Mouse (Mus musculus) 3T3-L1 (cell line): Measurements from ENCODE around the gene Inafm1.
"Not testable (repeated sequence)": the region's sequence is repeated elsewhere in the genome, so short reads cannot be mapped to it uniquely, and the experiment has no call there.

Experiments used
- DNase-seq: peaks from one replicate; pipeline ENCODE4 v3.0.0-alpha.2; 2015; ENCODE audit warnings: low read depth, low spot score

Gene Inafm1

DNA sequence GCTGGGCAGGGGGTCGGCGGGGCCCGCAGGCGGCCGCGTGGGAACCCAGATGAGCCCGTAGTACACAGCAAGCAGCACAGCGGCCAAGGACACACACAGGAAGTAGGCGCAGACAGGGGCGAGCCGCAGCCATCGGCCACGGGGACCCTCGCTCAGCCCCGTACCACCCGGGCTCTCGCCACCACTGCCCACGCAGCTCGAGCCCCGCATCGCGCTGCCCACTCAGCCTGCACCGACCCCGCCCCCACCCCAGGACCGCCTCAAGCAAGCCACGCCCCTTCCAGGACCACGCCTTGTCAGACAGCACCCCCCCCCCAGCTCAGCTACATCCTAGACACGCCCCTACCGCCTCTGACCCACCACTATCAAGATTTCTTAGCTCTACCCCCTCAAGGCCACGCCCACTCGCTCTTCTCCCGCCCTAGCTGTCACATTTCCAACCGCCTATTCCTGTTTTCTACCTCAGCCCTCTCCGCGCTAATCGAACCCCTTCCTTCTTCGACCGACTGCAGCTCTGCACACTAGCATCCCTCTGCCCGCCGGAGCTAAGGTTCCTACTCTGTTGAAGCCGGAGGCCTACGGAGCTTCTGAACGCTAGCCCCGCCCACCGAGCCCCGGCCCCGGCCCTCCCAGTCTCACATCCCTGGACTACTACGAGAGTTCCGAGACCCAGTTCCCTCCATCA is at the start of gene Inafm1:
TSS of gene Inafm1 (minus strand) at position 537 of the 685 bp plus-strand sequence.
- DNase-seq = peak; percentile 92

DNA sequence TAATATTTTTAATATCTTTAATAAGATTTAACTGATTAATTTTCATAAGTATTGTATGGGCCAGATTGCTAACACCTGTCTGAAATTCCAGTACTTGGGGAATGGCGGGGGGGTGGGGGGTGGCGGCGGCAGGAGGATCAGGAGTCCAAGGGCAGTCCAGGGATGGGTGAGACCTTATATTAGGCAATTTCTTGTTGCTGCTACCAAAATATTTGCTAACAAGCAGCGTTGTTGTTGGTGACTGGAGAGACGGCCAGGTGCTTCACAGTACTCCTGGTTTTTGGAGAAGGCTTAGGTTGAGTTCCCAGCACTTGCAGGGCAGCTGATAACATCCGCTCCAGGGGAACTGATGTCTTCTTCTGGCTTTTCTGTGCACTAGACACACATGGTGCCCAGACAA is 47.1 kb upstream of the Inafm1 start:
- DNase-seq = no peak

DNA sequence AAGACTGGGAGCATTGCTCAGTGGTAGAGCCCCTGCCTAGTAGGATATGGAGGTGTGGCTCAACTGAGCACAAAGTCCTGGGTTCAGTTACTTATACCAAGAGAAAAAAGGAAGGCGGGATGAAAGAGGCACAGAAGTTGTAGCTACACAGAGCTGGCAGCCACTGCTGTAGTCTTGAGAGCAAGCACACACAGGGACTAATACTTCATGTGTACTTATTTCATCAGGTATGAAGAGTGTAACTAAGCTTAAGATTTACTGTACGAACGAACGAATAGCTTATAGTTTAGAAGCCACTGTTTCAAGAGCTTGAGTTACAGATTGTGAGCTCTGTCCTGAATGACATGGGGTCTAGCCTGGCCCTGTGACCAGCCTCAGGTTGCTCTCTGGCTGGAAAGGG is 45.8 kb upstream of the Inafm1 start:
- no peak for DNase-seq

DNA sequence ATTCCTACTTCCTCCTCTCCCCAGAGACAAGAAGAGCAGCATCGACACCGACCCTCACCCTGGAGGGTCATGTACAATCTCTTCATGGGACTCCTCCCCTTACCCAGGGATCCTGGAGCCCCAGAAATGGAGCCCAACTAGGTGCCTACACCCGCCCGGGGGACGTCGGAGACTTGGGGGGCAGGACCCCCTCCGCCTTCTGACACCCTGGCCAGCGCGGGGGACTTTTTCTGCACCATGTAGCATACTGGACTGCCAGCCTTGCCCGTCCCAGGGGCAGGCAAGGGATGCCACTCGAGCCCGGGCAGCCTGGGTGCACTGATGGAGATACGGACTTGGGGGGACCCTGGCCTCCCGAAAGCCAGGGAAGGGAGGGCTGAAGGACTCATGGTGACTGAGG is 43.7 kb upstream of the Inafm1 start:
- no peak for DNase-seq

DNA sequence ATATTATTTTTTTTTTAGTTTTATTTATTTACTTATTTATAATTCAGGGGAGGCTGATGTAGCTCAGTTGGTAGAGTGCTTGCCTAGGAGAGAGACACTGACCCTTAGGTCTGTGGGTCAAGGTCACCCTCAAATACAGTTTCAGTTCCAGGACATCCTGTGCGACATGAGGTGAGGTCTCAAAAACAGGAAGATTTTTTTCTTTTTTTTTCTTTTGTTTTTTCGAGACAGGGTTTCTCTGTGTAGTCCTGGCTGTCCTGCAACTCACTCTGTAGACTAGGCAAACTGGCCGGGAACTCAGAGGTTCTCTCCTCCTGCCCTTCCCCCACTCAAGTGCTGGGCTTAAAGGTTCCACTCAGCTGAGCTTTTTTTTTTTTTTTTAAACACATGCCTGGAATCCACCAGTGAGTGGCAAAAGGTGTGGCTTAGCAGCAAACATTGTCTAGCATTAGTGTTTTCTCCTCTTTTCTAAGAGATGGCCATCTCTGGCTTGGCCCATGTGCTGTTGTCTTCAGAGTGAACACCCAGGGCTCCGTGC is 41.9 kb upstream of the Inafm1 start:
- no peak for DNase-seq

DNA sequence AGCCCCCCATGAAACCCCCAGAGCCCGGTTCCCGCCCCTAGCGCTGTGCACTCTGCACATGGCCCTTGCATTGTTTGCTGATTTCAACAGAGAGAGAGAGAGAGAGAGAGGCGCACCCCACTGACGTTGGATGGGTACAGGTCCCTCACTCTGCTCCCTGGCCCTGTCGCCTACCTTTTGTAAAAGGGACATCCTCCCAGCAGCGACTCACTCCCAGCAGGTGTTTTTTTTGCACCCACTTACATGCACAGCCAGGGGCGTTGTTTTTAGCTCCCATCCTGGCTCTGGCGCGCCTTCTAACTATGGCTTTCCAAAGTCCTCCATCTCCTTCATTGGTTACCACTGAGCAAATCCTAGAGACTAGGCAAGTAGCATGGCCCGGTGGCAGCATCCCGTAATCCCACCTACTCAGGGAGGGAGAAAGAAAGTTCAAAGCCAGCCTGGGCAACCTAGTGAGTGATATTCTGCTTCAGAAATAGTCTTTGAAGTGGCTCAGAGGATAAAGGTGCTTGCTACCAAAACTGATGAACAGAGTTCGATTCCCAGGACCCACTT is 40.9 kb upstream of the Inafm1 start:
- no peak for DNase-seq

DNA sequence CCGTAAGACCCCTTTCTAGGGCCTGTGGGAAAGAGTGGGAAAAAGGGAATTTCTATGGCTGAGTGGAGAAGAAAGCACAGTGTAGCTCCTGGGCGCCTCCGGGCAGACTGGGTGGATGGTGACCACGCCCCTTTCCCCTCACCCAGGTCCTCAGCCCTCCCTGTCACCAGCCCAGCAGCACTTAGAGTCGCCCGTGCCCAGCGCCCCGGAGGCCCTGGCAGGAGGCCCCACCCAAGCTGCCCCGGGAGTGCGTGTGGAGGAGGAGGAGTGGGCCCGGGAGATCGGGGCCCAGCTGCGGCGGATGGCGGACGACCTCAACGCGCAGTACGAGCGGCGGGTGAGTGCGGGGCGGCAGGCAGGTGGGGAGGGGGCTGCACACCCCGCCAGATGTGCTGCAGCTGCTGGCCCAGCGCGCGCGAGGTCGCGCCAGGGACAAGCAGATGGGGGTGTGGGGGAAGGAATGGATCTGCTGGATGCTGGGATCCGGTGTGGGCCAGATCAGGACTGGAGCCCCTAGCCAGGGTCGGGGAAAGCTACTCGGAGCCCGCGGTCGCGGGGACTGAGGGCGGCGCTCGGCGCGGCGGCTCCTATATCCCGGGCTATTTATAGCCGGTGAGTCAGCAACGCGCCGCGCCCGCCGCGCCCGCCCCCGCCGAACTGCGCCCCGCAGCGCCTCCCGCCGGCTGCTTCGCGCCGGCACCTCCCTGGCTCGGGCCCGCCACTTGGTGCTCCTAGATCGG is 40.2 kb upstream of the Inafm1 start:
- peak; percentile 76 for DNase-seq

DNA sequence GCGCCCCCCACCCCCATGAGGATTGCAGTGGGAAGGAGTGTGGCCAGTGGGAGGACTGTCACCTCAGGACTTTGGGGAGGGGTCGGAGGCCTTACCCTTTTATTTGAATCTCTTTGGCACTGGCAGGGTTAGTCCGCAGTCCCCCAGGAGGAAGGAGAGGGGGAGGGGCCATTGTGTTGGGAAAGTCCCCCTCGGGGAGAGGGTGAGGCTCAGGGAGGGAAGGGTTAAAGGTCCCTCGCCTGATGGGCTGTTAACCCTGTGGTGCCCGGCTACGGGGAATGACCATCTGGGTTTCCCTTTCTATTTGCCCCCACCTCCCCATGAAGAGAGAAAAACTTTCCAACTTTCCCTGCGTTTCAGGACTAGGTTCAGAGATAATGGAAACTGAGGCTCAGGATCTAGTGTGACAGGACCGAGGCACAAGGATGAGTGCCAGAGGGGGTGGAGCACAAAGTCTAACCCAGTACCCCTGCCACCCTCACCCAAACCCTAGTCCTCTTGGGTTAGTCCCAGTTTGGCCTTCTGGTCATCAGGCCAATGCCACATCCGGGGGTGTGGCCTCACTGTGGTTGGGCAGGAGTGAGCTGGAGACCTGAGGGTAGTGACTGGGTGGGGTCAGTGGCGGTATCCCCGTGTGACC is 39.4 kb upstream of the Inafm1 start:
- peak; percentile 90 for DNase-seq

DNA sequence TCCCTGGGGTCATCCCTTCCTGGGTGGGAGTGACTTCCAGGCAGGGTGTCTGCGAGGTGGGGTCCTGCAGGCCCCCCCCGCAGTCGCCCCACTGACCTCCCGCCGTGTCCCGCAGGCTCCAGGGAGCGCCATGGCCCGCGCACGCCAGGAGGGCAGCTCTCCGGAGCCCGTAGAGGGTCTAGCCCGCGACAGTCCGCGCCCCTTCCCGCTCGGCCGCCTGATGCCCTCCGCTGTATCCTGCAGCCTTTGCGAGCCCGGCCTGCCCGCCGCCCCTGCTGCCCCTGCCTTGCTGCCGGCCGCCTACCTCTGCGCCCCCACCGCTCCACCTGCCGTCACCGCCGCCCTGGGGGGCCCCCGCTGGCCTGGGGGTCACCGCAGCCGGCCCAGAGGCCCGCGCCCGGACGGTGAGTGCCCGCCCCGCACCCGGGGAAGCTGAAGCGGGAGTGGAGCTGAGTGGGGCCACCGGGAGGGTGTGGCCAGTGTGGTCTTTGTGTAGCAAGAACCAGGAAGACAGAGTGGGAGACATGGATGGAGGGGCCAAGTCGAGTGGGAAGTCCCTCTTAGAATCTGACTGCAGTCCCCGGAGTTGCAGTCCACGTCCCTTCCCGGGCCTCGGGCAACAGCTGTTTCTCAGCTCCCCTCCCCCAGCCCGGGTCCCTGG is 38.7 kb upstream of the Inafm1 start:
- peak; percentile 72 for DNase-seq

DNA sequence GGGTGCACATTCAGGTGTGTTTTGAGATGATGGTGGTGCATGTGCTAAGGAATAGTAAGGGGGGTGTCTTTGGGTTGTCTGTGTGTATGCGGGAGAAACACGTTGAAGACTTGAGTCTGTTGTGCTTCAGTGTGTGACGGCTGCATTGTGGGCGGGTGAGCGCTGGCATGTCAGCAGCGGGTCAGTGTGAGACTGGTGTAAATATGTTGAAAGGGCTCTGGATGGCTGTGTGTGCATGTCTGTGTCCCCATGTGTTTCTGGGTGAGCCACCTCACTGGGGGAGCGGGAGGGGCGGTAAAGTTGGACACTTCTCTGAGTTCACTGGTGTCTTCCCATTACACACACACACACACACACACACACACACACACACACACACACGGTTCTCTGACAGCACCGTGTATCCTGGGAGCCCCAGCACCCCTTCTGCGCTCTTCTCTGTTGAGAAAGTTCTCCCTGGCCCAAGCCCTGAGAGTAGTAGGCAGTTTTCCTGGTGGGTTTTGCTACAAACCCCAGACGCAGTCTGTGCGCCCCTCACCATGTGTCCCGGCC is 38.1 kb upstream of the Inafm1 start:
- DNase-seq = peak; percentile 71

DNA sequence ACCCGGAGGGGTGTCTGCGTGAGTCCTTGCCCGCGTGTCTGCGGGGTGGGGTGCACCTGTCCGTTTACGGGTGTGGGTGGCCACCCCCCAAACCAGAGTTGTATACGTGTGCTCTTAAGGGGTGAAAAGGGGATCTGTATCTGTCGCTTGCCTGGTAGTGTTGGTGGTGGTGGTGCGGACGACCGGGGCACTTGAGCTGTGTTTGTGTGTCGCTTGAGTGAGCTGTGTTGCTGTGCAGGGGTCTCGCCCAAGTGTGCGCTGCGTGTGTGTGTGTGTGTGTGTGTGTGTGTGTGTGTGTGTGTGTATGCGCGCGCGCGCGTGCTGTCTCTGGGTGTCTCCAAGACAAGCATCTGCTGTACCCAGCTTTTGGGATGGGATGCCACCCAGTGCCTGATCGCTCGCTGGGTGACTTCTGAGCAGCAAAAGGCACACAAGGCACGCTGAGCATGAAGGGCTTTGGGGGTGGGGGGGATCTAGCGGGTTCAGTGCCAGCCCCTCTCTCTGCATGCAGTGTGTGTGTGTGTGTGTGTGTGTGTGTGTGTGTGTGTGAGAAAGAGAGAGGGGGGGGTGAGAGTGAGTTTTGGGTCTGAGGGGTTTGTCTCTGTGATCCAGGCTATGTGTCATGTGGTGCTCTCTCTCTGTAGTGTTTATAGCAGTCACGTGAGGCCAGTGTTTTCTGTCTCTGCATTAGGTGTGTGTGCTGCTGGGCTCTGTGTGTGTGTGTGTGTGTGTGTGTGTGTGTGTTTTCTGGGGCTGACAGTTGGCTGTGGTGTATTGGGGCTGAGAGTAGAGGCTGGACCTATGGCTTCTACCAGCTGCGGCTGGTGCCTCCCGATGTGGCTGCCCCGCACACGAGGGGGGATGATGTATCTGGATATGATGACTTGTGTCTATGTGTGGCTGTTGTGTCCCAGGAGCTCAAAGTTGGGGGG is 37.4 kb upstream of the Inafm1 start:
- peak; percentile 58 for DNase-seq

DNA sequence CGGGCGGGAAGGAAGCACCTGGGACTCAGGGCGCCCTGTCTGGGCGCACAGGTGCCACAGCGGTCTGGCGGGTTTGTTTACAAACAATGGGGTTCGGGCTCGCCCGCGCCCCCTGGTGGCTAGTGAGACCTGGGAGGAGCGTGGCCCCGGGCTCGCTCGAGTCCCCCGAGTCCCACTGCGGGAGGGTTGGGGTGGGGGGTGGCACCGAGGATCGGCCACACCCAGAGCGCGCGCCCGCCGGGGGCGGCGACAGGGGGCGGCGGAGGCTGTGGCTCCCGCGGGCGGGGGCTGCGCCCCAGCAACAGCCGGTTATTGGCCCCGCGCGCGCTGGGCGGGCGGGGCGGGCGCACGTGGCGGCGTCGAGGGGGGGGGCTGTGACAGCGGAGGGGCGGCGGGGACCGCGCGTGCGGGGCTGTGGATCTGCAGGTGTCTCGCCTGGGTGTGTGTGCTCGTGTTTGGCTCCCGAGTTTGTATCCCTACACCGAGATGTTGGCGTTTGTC is 36.7 kb upstream of the Inafm1 start:
- DNase-seq = peak; percentile 79

DNA sequence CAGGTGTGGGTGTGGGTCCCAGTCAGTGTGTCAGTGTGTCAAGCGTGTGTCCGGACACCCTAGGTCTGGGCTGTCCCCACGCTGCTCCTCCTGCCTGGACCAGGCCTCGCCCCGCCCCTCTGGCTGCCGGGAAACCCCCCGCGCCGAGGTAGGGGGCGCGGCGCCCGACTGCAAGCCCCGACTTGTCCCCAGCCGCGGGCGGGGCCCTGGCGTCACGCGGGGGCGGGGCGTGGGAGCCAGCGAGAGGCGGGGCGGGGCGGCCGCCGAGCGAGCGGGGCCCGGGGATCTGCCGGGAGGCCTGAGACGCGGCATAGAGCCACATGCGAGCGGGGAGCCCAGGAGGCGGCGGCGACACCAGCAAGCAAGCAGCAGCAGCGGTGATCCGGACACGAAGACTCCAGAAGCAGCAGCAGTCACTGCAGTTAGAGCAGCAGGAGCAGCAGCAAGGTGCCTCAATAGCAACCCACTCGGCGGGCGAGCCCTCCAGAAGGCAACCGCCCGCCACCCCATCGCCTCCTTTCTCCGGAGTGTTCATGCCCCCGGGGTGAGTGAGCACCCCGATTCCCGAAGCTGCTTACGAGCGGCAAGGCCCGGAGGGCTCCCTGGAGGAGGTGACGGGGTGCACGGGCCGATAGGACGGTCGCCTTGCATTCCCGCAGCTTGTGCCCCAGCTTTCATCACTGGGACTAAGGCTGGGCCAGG is 36.1 kb upstream of the Inafm1 start:
- peak; percentile 61 for DNase-seq

DNA sequence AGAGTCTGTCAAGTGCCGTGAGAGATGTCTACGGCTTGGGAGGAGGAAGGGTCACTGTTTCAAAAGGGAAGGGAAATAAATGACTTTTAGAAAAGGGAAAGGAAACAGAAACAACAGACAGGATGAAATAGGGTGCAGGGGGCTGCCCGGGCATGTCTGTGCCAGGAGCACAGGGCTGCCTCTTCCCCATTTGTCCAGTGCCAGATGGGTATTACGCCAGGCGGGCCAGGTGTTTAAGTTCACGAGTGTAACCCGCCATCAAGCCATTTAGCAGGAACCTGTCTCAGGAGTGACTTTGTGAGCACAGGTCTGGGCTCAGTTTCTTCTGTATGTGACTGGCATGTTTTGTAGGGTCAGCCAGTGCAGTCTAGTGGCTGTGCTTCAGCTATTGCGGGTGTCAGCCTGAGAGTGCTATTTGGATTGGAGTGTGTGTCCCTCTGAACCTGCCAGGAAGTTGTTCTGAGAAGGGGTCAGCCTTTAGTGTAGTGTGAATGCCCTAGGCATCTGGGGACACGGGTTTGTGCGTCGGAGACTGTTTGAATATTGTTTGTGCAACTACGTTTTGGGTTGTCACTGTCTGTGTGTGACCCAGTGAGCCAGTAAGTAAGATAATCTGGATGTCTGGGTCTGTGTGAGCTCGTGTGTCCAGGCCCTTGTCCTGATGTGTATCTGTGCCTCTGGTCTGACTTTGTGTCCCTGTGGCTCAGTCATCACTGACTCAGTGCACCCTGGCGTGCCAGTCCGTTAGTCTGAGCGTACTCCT is 35.3 kb upstream of the Inafm1 start:
- no peak for DNase-seq

DNA sequence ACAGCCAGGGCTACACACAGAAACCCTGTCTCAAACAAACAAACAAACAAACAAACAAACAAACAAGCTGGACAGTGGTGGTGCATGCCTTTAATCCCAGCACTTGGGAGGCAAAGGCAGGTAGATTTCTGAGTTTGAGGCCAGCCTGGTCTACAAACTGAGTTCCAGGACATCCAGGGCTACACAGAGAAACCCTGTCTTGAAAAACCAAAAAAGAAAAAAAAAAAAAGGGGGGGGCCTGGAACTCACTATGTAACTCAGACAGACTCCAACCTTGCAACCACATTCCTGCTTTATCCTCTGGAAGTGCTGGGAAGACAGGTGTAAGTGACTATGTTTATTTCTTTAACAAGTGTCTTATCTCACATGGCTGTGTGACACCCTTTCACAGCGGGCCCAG is 34.7 kb upstream of the Inafm1 start, which contains the start of gene Bbc3:
TSS of gene Bbc3 (plus strand) at position 301 of the 400 bp plus-strand sequence.
- not testable (repeated sequence) for DNase-seq

DNA sequence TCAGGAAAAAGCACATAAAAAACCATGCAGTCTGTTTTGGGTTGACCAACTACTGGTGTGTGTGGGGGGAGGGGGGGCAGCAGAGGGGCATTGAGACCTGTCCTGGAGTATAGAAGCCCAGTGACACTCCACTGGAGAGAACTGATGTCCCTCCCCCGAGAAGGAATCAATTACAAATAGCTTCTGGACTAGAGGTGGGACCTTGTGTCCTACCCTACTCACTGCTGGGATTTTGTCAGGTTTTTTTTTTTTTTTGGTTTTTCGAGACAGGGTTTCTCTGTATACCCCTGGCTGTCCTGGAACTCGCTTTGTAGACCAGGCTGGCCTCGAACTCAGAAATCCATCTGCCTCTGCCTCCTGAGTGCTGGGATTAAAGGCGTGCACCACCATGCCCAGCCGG is 33.7 kb upstream of the Inafm1 start:
- not testable (repeated sequence) for DNase-seq

DNA sequence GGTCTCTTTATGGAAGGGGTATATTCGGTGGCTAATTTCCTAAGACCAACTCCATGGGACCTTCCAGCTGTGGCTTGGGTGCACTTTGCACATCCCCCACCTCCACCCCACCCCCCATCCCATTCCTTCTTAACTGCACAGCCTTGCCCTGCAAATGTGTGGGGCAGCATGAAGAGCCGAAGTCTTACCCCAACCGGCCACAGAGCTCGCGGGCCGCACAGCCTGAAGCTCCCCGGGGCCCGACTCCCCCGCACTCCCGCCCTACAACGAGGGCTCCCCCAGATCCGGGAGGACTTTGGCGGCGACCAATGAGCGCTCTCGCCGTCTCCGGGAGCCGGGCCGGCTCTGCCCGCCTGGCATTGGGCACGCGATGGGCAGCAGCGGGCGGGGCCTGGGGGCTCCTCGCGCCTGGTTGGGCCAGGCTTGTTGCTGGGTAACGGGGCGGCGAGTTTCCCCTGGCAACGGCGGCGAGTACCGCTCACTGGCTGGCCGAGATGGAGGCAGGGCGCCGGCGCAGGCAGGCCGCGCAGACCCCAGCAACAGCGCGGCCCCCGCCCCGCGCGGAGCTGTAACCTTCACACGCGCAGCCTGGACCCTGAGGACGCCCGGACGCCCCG is 26.1 kb upstream of the Inafm1 start:
- DNase-seq = peak; percentile 78

DNA sequence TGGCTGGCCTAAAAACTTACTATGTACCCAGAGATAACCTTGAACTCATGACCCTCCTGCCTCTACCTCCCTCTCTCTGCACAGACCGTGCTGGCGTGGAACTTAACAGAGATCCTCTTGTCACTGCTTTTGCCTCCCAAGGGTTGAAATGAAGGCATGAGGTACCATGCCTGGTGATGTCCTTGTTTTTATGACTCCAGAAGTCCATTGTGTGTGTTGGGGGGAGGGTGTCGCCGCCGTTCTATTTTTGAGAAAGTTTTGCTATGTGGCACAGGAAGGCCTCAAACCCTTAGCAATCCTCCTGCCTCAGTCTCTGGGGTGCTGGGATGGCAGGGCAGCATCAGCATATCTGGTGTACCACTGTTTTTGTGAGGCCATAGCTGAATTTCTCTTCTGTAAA is 25.5 kb upstream of the Inafm1 start:
- no peak for DNase-seq
